Mouse (Mus musculus) heart, postnatal 36 days (tissue): Measurements from ENCODE around the gene Dnah17. TPM values are rescaled to one million over a fixed set of nuclear protein-coding genes. Genes with fewer than 3 reads are reported as not detected.

ENCODE experiments used
- DNase-seq, 2 experiments: peaks; one replicate each; pipeline ENCODE4 v3.0.0; 2021 to 2022
- intact Hi-C: fragments of 180-260 bp; cut with DNase I; formaldehyde crosslinking; loops from one replicate; pipeline ENCODE4 v1.15.1; 2025
- total RNA-seq, 2 experiments: library from RNA; stranded (reverse); gene quantifications; 2 replicates each; pipeline ENCODE4 v1.2.3; 2021

Dnah17 gene
- under 1 TPM; 0.06 to 0.14 TPM for total RNA-seq

GRCm38 (mm10) chr11:118130534-118130933 is at the start of gene Dnah17:
Gene Dnah17, minus strand, starts transcription at chr11:118130634.
- no peak for DNase-seq
- intact Hi-C loops: no loop called here

DNA sequence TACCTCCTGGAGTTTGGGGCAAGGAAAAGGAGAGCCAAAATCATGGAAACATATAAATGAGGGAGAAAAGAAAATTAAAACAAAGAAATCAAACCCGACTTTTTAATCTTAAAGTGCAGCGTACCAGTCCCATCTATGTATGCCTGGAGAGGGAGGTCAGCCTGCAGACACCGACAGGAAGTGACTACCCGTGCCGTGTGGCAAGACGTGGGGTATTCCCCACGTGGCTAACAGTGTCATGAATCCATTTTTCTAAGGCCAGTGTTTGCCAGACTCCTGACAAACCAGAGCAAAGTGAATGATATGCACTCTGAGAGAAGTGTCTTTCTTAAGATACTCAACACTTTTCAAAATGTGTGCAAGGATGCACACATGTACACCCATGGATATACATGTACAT is 49.8 kb upstream of the Dnah17 start:
- no peak for DNase-seq
- intact Hi-C loops: loop anchor here (5.0 kb wide), 1 partner anchor 37 kb away; no protein-coding TSS in a partner anchor

- intact Hi-C loops: loop anchor here (2.0 kb wide), 1 partner anchor 19 kb away; no protein-coding TSS in a partner anchor
- no peak for DNase-seq
These were observed 47.8 kb upstream of the Dnah17 start for GRCm38 (mm10) chr11:118178236-118178635.

- intact Hi-C loops: loop anchor here (5.0 kb wide), 1 partner anchor 38 kb away; no protein-coding TSS in a partner anchor
- peak; percentile 49 to 55 for DNase-seq
These were observed 44.3 kb upstream of the Dnah17 start for GRCm38 (mm10) chr11:118174752-118175151.

DNA sequence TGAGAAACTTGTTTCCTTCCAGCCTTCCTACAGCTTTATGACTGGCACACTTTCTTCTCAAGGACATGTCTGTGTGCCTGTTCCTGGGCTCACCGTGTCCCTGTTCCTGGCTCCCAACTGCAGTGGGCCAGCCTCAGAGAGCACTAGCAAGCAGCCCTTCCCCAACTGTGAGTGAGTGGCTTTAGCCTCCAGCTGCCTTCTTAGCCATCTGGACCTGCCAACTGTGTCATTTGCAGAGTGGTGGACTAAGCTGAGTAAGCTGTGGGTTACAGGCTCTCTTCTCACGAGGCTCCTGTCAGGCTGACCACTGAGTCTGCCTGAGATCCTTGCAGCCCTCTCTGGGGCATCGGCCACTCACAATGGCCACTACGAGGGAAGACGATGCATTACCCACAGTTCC is 42.3 kb upstream of the Dnah17 start:
- intact Hi-C loops: loop anchor here (5.0 kb wide), 1 partner anchor 40 kb away; no protein-coding TSS in a partner anchor

GRCm38 (mm10) chr11:118170333-118170732 is 39.9 kb upstream of the Dnah17 start:
- intact Hi-C loops: loop anchor here (1.0 to 5.0 kb wide), 2 partner anchors 27 to 42 kb away; no protein-coding TSS in a partner anchor
- peak in 1 of 2 experiments; percentile 31 for DNase-seq

More for the DNA sequence above, 42.3 kb upstream of the Dnah17 start:
- no peak for DNase-seq

- intact Hi-C loops: no loop called here
- DNase-seq: no peak
These were observed 38.3 kb upstream of the Dnah17 start for GRCm38 (mm10) chr11:118168714-118169113.

DNA sequence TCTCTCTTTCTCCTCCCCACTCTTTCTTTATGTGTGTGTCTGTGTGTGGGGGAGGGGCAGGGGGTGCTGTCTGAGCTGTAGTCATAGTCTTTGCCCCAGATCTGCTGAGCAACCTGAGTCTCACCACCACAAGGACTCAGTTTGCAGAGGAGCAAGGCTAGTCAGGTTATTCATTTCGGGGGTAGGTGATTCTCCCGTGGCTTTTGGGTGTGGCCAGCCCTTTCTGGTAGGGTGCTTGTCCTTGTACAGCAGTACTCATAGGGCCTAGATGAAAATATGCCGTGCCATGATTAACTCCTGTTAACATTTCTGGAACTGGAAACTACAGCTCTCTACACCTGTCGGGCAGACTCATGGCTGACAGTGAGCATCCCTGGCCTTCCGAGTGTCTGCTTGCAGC is 36.2 kb upstream of the Dnah17 start:
- intact Hi-C loops: no loop called here
- DNase-seq: no peak

GRCm38 (mm10) chr11:118165681-118166080 is 35.2 kb upstream of the Dnah17 start:
- DNase-seq: no peak
- intact Hi-C loops: no loop called here

GRCm38 (mm10) chr11:118164566-118164965 is 34.1 kb upstream of the Dnah17 start:
- intact Hi-C loops: no loop called here
- no peak for DNase-seq

GRCm38 (mm10) chr11:118162245-118162644 is 31.8 kb upstream of the Dnah17 start:
- intact Hi-C loops: no loop called here

DNA sequence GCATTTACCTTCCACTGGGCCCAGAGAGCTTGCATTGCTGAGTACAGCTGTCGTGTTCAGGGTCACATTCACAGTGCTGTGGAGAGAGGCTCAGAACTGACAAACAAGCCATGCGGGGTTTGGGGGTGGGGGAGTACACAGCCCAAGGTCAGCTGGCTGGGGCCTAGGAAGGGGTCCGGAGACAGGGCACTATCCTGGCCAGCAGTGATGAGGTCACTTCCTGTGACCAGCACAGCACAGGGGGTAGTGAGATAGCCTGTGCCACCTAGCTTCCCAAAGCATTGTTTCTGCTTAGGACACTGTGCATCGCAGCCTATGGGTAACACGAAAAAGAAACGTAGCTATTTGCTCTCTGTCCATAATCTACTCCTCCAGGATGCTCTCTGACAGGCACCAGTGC is 30.8 kb upstream of the Dnah17 start:
- intact Hi-C loops: no loop called here
- no peak for DNase-seq

More at GRCm38 (mm10) chr11:118162245-118162644, 31.8 kb upstream of the Dnah17 start:
- no peak for DNase-seq

- intact Hi-C loops: no loop called here
- no peak for DNase-seq
These were observed 30.3 kb upstream of the Dnah17 start for GRCm38 (mm10) chr11:118160763-118161162.

DNA sequence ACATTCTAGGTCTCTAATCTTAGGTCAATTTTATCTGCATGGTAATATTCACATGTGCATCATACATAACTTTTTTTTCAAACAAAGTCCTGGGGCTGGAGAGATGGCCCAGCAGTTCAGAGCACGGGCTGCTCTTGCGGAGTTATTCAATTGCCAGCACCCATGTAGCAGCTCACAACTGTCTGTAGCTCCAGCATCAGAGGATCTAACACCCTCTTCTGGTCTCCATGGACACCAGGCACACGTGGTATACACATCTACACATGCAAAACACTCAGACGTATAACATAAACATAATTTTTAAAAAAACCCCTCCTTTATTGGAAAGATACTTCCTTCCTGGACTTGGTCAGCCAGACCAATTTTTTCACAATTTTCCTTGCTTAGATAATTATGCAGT is 28.3 kb upstream of the Dnah17 start:
- intact Hi-C loops: no loop called here
- DNase-seq: no peak

- intact Hi-C loops: no loop called here
- DNase-seq: no peak
These were observed 26.1 kb upstream of the Dnah17 start for GRCm38 (mm10) chr11:118156480-118157060.

GRCm38 (mm10) chr11:118152964-118153363 is 22.5 kb upstream of the Dnah17 start:
- intact Hi-C loops: no loop called here
- DNase-seq: no peak

DNA sequence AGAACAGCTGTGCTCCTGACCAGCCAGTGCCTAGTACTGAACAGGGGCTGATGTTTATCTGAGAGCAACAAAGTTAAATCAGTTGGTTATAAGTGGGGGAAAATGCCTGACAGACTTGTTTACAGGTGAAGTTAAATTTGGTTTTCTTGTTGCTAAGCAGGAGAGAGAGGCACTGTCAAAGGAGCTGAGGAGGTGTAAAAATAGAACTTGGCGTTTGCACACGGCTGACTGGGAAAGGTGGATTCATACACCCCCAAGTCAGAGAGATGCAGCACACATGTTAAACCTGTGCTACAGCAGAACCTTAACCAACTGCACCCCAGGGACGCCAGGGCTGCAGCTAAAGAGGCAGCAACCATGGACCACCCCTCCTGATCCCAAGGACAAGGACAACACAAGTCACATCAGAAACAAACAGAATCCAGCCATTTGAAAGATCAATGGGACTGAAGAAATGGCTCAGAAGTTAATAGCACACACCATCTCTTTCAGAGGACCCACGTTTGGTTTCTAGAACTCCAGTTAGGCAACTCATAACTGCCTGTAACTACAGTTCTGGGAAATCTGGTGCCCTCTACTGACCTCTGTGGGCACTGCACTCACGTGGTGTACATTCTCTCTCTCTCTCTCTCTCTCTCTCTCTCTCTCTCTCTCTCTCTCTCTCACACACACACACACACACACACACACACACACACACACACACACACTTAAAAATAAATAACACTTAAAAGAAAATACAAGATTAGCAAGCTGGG is 21.2 kb upstream of the Dnah17 start:
- DNase-seq: no peak
- intact Hi-C loops: no loop called here

DNA sequence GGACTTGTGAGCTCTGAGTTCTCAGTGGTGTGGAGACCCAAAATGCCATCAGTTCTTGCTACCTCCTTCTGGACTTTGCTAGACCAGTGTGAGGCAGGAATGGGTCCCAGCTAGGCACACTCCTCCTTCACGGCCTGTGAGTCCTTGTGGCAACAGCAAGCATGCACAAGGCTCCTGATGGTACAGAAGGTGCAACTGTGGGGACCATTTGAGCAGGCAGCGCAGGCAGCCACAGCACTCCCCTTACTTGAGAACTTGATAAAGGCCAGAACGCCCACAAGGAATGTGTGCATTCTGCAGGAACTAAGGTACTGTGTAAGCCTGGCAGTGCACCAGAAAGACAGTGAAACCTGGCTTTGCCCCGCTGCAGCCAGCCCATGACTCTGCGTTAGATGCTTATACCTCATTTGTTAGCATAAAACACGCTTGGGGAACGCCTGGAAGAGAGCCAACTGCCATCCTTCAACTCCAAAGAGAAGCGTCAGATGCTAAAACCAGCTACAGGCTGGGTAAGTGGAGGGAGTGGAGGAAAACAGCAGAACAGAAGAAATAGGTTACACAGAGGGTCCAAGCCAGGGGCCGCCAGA is 19.8 kb upstream of the Dnah17 start:
- DNase-seq: no peak
- intact Hi-C loops: no loop called here

DNA sequence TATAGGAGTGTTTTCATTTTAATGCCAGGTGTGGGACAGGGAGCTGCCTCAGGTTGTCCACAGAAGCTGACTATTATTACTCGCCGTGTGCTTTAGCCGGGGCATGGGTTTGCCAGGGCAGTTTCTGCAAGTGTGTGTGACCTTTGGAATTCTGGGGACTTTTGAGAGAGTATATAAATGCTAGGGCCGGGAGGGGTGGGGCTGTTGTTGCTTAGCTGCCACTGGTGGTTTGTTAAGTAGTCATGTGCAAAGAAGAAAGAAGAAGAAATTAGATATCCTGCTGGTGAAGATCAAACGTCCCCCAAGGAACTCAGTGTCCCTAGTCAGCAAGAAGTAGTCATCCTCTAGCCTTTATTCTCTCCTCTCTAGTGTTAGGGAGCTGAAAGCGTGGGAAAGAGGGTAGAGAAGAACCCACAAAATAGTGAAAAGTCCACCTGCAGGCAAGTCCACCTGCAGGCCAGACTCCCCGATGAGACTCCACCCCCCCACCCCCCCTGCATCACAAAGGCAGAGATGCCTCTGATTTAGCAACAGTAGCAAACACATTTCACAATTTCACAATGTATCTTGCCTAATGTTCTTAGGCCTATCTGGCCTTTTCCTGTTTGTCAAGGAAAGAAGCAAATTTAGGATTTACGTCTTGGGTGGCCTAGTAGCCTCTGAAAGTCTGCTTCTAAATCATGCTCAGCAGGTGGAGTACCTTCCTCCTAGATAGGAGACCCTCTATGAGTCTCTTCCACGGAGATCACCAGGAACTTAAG is 17.6 kb upstream of the Dnah17 start:
- no peak for DNase-seq
- intact Hi-C loops: no loop called here

DNA sequence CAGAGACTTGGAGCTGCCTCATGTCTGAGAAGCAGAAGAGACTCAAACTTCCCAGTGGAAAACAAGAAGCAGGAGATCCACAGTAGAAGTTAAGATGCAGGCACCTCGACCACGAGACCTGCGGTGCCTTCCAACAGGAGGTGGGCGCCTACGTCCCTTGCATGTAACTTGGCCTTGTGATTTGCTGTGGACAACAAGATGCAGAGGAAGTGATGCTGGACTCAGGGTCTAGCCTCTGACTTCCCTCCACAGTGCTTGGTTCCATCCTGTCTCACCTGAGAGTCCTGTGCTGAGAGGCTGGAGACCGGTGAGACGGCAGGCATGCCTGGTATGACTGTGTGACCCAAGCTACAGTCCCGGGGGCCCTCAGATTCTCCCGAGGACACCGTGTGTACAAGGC is 16.0 kb upstream of the Dnah17 start:
- intact Hi-C loops: no loop called here
- DNase-seq: no peak
